Mouse (Mus musculus) bone marrow, adult 2 months (tissue): ENCODE data around the gene Hist1h1c. TPM values are rescaled to one million over a fixed set of nuclear protein-coding genes. Genes with fewer than 3 reads are reported as not detected.
"Not testable (repeated sequence)": the region's sequence is repeated elsewhere in the genome, so short reads cannot be mapped to it uniquely, and the experiment has no call there.

ENCODE experiments used
- H3K27ac ChIP-seq: fragments of 200-500 bp; 2 replicates; pipeline ENCODE4 v1.5.1; 2012; ENCODE audit warnings: low read depth, mild to moderate bottlenecking, control low read depth, inconsistent platforms, low read length; ENCODE audit not compliant: control insufficient read depth, poor library complexity, insufficient read depth
- H3K4me1 ChIP-seq: fragments of 200-500 bp; 2 replicates; pipeline ENCODE4 v1.6.1; 2011; ENCODE audit warnings: low read length; ENCODE audit not compliant: control insufficient read depth, insufficient read depth
- H3K4me3 ChIP-seq: fragments of 200-500 bp; replicated peaks from 2 replicates; pipeline ENCODE3; 2011; ENCODE audit warnings: mild to moderate bottlenecking, low read depth, low read length, control low read depth; ENCODE audit not compliant: control insufficient read depth
- CTCF ChIP-seq: fragments of 200-500 bp; IDR thresholded peaks from 2 replicates; pipeline ENCODE4 v1.5.1; 2011; ENCODE audit warnings: low read length, control low read depth; ENCODE audit not compliant: control insufficient read depth, insufficient read depth
- POLR2A ChIP-seq: fragments of 200-500 bp; IDR thresholded peaks from 2 replicates; pipeline ENCODE4 v1.6.1; 2011; ENCODE audit warnings: low read depth, mild to moderate bottlenecking, control low read depth, low read length, borderline replicate concordance; ENCODE audit not compliant: control insufficient read depth
- WGBS: fragments of 180-500 bp; shearing (Covaris S2); methylation state at CpG from one replicate; pipeline ENCODE4 v1.1.7; 2018; 5-methylcytosine and 5-hydroxymethylcytosine counted together
- polyA plus RNA-seq: library from polyadenylated mRNA; stranded (reverse); fragments of >200 nt; gene quantifications from 2 replicates; pipeline ENCODE4 v1.2.4, GENCODE M21; 2011; ENCODE audit warnings: low replicate concordance; ENCODE audit not compliant: missing spikeins, insufficient read depth, insufficient read length

The Hist1h1c gene
- polyA plus RNA-seq, 1 experiment, result 108 TPM

DNA sequence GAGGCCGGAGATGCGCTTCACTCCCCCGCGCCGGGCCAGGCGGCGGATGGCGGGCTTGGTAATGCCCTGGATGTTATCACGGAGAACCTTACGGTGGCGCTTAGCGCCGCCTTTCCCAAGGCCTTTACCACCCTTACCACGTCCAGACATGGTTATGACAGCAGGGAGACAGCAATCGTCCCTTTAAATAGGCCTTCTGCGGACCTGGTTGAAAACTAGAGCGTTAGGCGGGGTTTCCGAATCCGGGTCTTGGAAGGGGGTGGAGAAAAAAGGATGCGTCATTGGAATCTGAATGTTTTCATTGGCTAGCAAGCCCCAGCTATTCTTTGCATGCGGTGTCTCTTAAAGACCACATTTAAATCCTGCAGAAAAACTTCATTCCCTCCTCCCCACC, 40.3 kb upstream of the Hist1h1c start, which contains the start of gene Hist1h4c:
Gene Hist1h4c (minus strand): TSS at position 155 of the 394 bp plus-strand sequence.
- WGBS, result 0% methylated on average over 22 of the region's 22 CpGs
- TF ChIP-seq CTCF (peak; percentile 23; the same call in 1 of the 2 replicates), POLR2A (peak; percentile 99)

DNA sequence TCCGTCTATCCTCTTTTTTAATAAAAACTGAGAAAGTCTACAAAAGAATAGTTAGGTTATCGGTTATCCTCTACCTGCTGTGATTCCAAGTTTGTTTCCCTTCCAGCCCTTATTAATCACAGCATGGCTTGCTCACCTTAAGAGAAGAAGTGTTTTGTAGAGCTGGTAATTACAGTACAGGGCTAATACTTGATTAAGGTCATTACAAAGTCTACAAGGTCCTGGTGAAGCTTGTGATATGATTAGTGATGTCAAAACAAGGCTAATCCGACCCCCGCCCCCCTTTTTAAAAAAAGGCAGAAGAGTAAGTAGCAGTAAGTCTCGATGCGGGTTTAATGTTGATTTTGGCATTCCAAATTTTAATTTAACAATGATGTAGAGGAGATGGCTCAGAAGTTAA, 39.6 kb upstream of the Hist1h1c start:
- H3K4me1 ChIP-seq, result no peaks in the 10 kb centered on the region; the same call in 1 of the 2 replicates
- H3K4me3 ChIP-seq, result no peak overlapping the region
- no peak overlapping the region for H3K27ac ChIP-seq
- WGBS, result 78% methylated on average over 6 of the region's 6 CpGs
- TF ChIP-seq POLR2A (no peak), CTCF (no peak)

More for the DNA sequence above, 40.3 kb upstream of the Hist1h1c start, which contains the start of gene Hist1h4c:
- Histone ChIP-seq H3K4me3 (peak within 1 kb of the TSS; percentile 62), H3K27ac (peak within 1 kb of the TSS; percentile 95), H3K4me1 (no peaks in the 10 kb centered on the region; the same call in 1 of the 2 replicates)

GRCm38 (mm10) chr13:23699767-23700166, 38.8 kb upstream of the Hist1h1c start:
- TF ChIP-seq CTCF (no peak), POLR2A (no peak)
- Histone ChIP-seq H3K4me3 (no peak overlapping the region), H3K27ac (no peak overlapping the region), H3K4me1 (no peaks in the 10 kb centered on the region; the same call in 1 of the 2 replicates)
- WGBS, result 67% methylated on average over 3 of the region's 3 CpGs

GRCm38 (mm10) chr13:23700786-23701520, 37.7 kb upstream of the Hist1h1c start:
- Histone ChIP-seq H3K4me3 (no peak overlapping the region), H3K4me1 (no peaks in the 10 kb centered on the region; the same call in 1 of the 2 replicates), H3K27ac (no peak overlapping the region)
- 4% methylated on average over 8 of the region's 8 CpGs for WGBS
- TF ChIP-seq POLR2A (no peak), CTCF (peak; percentile 64)

- H3K4me3 ChIP-seq, result no peak overlapping the region
- H3K4me1 ChIP-seq, result no peaks in the 10 kb centered on the region; the same call in 1 of the 2 replicates
- no peak overlapping the region for H3K27ac ChIP-seq
- WGBS, result 35% methylated on average over 4 of the region's 4 CpGs
- TF ChIP-seq POLR2A (no peak), CTCF (no peak)
Measured at GRCm38 (mm10) chr13:23702220-23702619, 36.4 kb upstream of the Hist1h1c start.

DNA sequence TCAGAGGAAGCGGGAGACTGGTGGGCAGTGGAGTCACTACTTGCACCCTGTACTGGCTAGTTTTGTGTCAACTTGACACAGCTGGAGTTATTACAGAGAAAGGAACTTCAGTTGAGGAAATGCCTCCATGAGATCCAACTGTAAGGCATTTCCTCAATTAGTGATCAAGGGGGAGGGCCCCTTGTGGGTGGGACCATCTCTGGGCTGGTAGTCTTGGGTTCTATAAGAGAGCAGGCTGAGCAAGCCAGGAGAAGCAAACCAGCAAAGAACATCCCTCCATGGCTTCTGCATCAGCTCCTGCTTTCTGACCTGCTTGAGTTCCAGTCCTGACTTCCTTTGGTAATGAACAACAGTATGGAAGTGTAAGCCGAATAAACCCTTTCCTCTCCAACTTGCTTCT, 35.8 kb upstream of the Hist1h1c start:
- H3K4me1 ChIP-seq, H3K4me3 ChIP-seq, H3K27ac ChIP-seq: not testable (repeated sequence)
- WGBS, result 56% methylated on average over 2 of the region's 2 CpGs

DNA sequence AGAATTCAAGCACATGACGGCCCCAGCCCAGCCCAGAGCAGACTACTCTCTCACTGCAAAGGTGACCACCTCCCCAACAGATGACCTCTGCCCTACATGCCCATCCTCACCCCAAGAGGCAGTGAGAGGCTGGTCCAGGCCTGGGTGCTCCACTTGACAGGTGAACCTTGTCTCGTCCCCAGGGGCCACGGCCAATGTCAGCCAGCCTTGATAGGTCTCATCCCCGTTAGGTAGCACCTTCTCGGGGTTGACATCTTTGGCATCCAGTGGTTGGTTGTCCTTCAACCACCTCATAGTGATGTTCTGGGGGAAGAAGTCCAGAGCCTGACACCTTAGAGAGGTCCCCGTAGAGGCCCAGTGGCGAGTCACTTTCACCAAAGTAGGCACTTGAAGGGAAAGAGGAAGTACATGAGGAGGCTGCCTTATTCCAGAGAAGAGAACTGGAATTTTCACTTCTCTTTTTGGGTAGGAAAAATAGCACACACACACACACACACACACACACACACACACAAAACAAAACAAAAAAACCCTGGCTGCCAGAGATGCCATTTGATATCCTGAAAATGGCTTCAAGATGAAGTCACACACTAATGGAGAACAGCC, 32.8 kb upstream of the Hist1h1c start:
- Histone ChIP-seq H3K4me3 (no peak overlapping the region), H3K4me1 (no peaks in the 10 kb centered on the region; the same call in 1 of the 2 replicates), H3K27ac (no peak overlapping the region)
- WGBS, result 56% methylated on average over 7 of the region's 7 CpGs
- TF ChIP-seq CTCF, result no peak
- TF ChIP-seq POLR2A, result no peak

- Histone ChIP-seq H3K4me3 (no peak overlapping the region), H3K4me1 (no peaks in the 10 kb centered on the region; the same call in 1 of the 2 replicates), H3K27ac (no peak overlapping the region)
- TF ChIP-seq CTCF (no peak), POLR2A (no peak)
- WGBS, result 80% methylated on average over 12 of the region's 12 CpGs
Measured at GRCm38 (mm10) chr13:23706771-23707170, 31.8 kb upstream of the Hist1h1c start.
